Mouse (Mus musculus): ENCODE measurements around the gene Aqp2. TPM values are rescaled to one million over a fixed set of nuclear protein-coding genes. Genes with fewer than 3 reads are reported as not detected.

The Aqp2 gene
- polyA plus RNA-seq, 1 experiment from 2014 or later: not detected

DNA sequence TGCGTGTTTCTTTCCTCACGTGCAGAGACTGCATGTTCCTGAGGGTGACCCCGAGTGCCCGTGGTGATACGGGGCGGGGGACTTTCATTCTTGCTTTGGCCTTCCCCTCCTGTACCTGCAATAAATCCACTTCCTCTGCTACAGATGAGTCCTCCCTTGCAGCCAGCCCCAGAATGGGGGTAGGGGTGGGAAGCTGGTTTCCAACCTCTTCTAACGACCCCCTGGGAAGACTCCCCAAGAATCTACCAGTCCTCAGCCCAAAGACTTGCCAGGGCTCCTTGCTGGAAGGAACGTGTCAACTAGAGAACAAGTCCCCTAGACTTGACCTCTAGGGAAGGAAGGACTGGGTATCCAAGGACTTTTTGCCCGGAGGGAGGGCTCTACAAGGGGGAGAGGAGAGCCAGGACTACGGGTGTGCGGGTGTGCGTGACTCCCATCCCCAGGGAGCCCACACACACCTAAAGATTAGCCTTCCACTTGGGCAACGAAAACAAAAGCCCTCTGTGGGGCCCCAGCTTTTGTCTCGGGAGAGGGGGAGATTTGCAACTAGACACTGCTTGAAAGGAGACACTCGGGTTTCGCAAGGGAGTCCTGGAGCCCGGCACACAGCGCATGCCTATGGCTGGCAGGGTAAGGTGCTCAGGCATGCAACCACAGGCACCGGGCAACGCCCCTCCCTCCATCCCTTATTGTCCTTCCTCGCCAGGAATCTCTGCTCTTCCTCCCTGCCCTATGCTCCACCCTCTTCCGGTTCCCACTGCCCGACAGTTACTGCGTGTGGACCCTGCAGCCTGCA lies 5.8 kb downstream of the Aqp2 start:
- ATAC-seq (ENCODE audit: low FRiP score): peak; percentile 27; the same call in 1 of the 2 replicates
- H3K27ac ChIP-seq (ENCODE audit: low read depth, low read length): no peak overlapping the region

DNA sequence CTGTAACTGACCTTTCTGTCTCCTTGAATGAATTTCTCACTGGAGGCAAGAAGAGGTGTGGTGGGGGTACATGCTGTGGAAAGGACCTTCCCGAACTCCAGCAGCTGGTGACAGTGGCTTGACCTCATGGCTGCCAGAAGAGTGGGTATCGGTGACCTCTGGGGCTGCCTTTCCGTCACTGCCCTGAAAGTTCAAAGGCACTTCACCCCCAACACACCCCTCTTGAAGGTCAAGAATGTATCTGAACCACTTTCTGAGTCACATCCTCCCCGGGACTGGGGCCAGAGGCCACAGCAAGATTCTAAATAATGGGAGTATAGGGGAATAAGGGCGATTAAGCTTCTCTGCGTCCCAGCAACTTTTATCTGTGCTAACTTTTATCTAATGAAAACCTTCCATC lies 6.9 kb downstream of the Aqp2 start:
- Histone ChIP-seq H3K4me3 (ENCODE audit: low read depth, low read length) (no peak overlapping the region), H3K9me3 (ENCODE audit: control insufficient read depth, low read length) (no peaks in the 10 kb centered on the region), H3K27me3 (ENCODE audit: control insufficient read depth, insufficient read depth, low read length) (peaks cover 78% of the 10 kb centered on the region), H3K4me1 (replicated peaks; ENCODE audit: control insufficient read depth, insufficient read depth, low read length) (peaks cover 10% of the 10 kb centered on the region), H3K9ac (ENCODE audit: low read depth, low read length) (no peak overlapping the region), H3K27ac (ENCODE audit: low read depth, low read length) (no peak overlapping the region), H3K36me3 (ENCODE audit: control insufficient read depth, insufficient read depth, low read length) (no peaks in the 10 kb centered on the region), H3K4me2 (replicated peaks; ENCODE audit: low read depth, low read length) (no peak overlapping the region)
- DNase-seq (ENCODE audit: low spot score): no peak
- no peak for ATAC-seq (ENCODE audit: low FRiP score)
- WGBS: 61% methylated on average over 6 of the region's 6 CpGs

More for the DNA sequence above, 5.8 kb downstream of the Aqp2 start:
- Histone ChIP-seq H3K4me2 (replicated peaks; ENCODE audit: low read depth, low read length) (peak overlapping the region; percentile 55), H3K4me1 (replicated peaks; ENCODE audit: control insufficient read depth, insufficient read depth, low read length) (peaks cover 10% of the 10 kb centered on the region), H3K9ac (ENCODE audit: low read depth, low read length) (peak overlapping the region; percentile 28; the same call in 1 of the 2 replicates), H3K36me3 (ENCODE audit: control insufficient read depth, insufficient read depth, low read length) (no peaks in the 10 kb centered on the region), H3K4me3 (ENCODE audit: low read depth, low read length) (peak overlapping the region; percentile 14; the same call in 1 of the 2 replicates), H3K27me3 (ENCODE audit: control insufficient read depth, insufficient read depth, low read length) (peaks cover 67% of the 10 kb centered on the region), H3K9me3 (ENCODE audit: control insufficient read depth, low read length) (no peaks in the 10 kb centered on the region)
- DNase-seq (ENCODE audit: low spot score): peak; percentile 52
- 3% methylated on average over 24 of the region's 24 CpGs for WGBS

DNA sequence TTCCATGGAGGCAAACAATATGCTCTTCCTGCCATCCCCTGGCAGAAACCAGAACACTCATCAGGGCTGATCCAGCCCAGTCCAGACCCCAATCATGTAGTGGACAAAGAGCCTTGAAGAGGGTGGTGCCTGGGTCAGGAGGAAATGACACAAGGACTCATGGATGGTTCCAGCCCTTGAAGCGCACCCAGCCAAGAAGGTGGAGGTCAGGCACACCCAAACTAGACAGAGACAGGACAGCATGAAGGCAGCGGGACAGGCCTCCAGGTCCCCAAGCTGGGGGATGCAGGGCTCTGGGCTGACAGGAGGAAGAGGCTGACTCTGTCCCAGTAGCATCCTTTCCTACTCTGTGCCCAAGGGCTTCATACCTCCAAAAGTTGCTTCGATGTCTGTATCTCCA lies 7.7 kb downstream of the Aqp2 start:
- no peak overlapping the region for H3K4me3 ChIP-seq (ENCODE audit: low read depth, low read length)
- H3K9me3 ChIP-seq (ENCODE audit: control insufficient read depth, low read length): no peaks in the 10 kb centered on the region
- H3K27me3 ChIP-seq (ENCODE audit: control insufficient read depth, insufficient read depth, low read length): peaks cover 86% of the 10 kb centered on the region
- no peak for ATAC-seq (ENCODE audit: low FRiP score)
- H3K4me1 ChIP-seq (replicated peaks; ENCODE audit: control insufficient read depth, insufficient read depth, low read length): peaks cover 10% of the 10 kb centered on the region
- H3K36me3 ChIP-seq (ENCODE audit: control insufficient read depth, insufficient read depth, low read length): no peaks in the 10 kb centered on the region
- no peak overlapping the region for H3K9ac ChIP-seq (ENCODE audit: low read depth, low read length)
- no peak overlapping the region for H3K4me2 ChIP-seq (replicated peaks; ENCODE audit: low read depth, low read length)
- DNase-seq (ENCODE audit: low spot score): no peak
- H3K27ac ChIP-seq (ENCODE audit: low read depth, low read length): no peak overlapping the region
- 81% methylated on average over 3 of the region's 3 CpGs for WGBS

DNA sequence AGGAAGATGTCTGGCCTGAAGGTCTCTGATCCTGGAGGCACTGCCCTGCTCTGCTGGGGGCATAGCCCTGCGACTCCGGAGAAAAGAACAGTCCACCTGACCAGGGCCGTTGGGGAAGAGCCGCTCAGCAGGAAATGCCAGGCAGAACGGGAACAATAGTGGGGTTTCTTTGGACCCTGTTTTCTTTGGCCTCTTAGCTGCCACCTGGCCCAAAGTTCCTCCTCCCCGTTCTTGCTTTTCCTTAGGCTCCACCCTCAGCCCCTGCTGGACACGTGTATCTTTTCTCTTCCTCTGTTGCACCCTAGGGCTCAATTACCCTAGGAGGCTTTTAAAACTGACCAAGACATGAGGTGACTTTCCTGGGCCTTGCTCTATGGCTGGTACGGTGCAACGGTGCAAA lies 10.4 kb downstream of the Aqp2 start:
- Histone ChIP-seq H3K27me3 (ENCODE audit: control insufficient read depth, insufficient read depth, low read length) (peaks cover 82% of the 10 kb centered on the region), H3K4me1 (replicated peaks; ENCODE audit: control insufficient read depth, insufficient read depth, low read length) (peaks cover 6% of the 10 kb centered on the region)

DNA sequence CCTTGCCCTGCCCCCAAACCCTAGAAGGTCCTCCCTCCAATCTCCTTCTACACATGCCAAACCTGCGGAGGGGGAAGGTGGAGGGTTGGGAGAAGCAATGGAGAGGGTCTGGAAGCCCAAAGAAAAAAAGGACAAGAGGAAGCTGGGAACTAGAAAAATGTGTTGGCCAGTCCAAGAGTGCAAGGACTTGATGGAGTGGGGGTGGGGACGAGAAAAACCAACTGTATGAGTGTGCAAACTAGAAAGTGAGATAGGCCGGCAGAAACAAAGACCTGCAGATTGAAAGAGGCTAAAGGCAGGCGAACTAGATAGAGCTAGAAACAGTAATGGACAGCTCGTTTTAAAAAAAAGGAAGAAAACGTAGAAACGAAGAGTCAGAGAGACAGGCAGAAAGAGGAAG lies 10.8 kb downstream of the Aqp2 start:
- H3K36me3 ChIP-seq (ENCODE audit: control insufficient read depth, insufficient read depth, low read length): no peaks in the 10 kb centered on the region
- no peak overlapping the region for H3K9ac ChIP-seq (ENCODE audit: low read depth, low read length)
- DNase-seq (ENCODE audit: low spot score): no peak
- H3K4me3 ChIP-seq (ENCODE audit: low read depth, low read length): no peak overlapping the region
- no peaks in the 10 kb centered on the region for H3K9me3 ChIP-seq (ENCODE audit: control insufficient read depth, low read length)
- no peak for ATAC-seq (ENCODE audit: low FRiP score)
- H3K27ac ChIP-seq (ENCODE audit: low read depth, low read length): no peak overlapping the region
- WGBS: 18% methylated on average over 7 of the region's 7 CpGs
- H3K27me3 ChIP-seq (ENCODE audit: control insufficient read depth, insufficient read depth, low read length): peaks cover 80% of the 10 kb centered on the region
- H3K4me1 ChIP-seq (replicated peaks; ENCODE audit: control insufficient read depth, insufficient read depth, low read length): peaks cover 4% of the 10 kb centered on the region
- H3K4me2 ChIP-seq (replicated peaks; ENCODE audit: low read depth, low read length): no peak overlapping the region

More for the DNA sequence above, 10.4 kb downstream of the Aqp2 start:
- H3K4me3 ChIP-seq (ENCODE audit: low read depth, low read length): no peak overlapping the region
- no peak overlapping the region for H3K4me2 ChIP-seq (replicated peaks; ENCODE audit: low read depth, low read length)
- 2% methylated on average over 9 of the region's 9 CpGs for WGBS
- DNase-seq (ENCODE audit: low spot score) (no peak), ATAC-seq (ENCODE audit: low FRiP score) (no peak)
- H3K9ac ChIP-seq (ENCODE audit: low read depth, low read length): no peak overlapping the region
- H3K36me3 ChIP-seq (ENCODE audit: control insufficient read depth, insufficient read depth, low read length): no peaks in the 10 kb centered on the region
- H3K9me3 ChIP-seq (ENCODE audit: control insufficient read depth, low read length): no peaks in the 10 kb centered on the region
- no peak overlapping the region for H3K27ac ChIP-seq (ENCODE audit: low read depth, low read length)

DNA sequence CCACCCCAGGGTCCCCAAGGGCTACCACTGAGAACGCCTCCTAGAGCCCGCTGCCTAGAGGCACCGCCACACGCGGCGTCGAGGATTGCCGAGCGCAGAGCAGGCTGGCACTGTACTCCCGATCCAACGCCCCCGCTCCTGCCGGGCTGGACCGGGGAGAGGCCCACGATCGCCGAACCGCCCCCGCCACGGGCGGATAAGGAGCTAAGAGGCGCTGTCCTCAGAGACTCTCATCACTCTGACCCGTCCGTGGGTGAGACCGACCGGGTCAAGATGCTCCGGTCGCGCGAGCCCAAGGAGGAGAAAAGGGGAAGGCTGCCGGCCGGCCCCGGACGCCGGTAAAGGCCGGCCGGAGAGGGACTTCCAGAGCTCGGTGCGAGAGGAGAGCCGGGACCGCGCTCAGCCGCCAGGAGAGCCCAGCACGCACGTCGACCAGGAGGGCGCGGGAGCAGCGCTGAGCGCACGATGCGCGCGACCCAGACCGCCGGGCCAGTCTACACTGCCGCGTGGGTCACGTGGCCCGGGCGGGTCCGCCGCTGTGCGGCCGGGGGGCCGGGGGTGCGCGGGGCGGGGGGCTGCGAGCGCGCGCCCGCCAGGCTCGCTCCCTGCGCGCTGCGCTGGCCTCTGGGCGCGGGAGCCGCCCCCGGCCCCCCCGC lies 11.7 kb downstream of the Aqp2 start, which contains the start of gene Aqp5:
Gene Aqp5 (plus strand): TSS at position 354 of the 656 bp plus-strand sequence.
- WGBS: 2% methylated on average over 41 of the region's 83 CpGs
- H3K4me1 ChIP-seq (replicated peaks; ENCODE audit: control insufficient read depth, insufficient read depth, low read length): no peaks in the 10 kb centered on the region; the same call in none of the 2 replicates
- peak within 1 kb of the TSS; percentile 29 for H3K4me3 ChIP-seq (ENCODE audit: low read depth, low read length)
- DNase-seq (ENCODE audit: low spot score) (peak; percentile 55), ATAC-seq (ENCODE audit: low FRiP score) (peak; percentile 74)
- no peak within 1 kb of the TSS for H3K27ac ChIP-seq (ENCODE audit: low read depth, low read length)
- peaks cover 78% of the 10 kb centered on the region for H3K27me3 ChIP-seq (ENCODE audit: control insufficient read depth, insufficient read depth, low read length)
- peak within 1 kb of the TSS; percentile 31; the same call in 1 of the 2 replicates for H3K9ac ChIP-seq (ENCODE audit: low read depth, low read length)
- H3K9me3 ChIP-seq (ENCODE audit: control insufficient read depth, low read length): no peaks in the 10 kb centered on the region
- H3K4me2 ChIP-seq (replicated peaks; ENCODE audit: low read depth, low read length): peak within 1 kb of the TSS; percentile 44
- no peaks in the 10 kb centered on the region for H3K36me3 ChIP-seq (ENCODE audit: control insufficient read depth, insufficient read depth, low read length)

DNA sequence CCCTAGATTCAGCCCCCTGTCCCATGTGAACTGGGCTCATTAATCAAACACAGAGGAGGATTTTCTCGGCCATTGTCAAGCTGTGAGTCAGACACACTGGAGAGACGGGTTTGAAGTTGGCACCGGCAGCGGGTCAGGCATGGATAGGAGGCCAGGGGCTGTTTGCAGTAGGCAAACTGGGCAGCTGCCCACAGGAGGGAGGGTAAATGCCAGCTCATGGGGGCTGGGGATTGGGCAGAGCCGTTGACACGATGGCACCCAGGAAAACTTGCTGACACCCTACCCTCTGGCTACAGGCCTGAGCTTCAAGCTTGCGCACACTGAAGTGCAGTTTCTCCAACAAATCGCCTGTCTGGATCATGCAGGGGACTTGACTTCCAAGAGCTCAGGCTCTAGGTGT lies 13.3 kb downstream of the Aqp2 start:
- H3K27ac ChIP-seq (ENCODE audit: low read depth, low read length): no peak overlapping the region
- ATAC-seq (ENCODE audit: low FRiP score): no peak
- peaks cover 65% of the 10 kb centered on the region for H3K27me3 ChIP-seq (ENCODE audit: control insufficient read depth, insufficient read depth, low read length)
- 70% methylated on average over 8 of the region's 8 CpGs for WGBS
- no peaks in the 10 kb centered on the region; the same call in none of the 2 replicates for H3K4me1 ChIP-seq (replicated peaks; ENCODE audit: control insufficient read depth, insufficient read depth, low read length)
- no peak overlapping the region for H3K4me2 ChIP-seq (replicated peaks; ENCODE audit: low read depth, low read length)
- no peak for DNase-seq (ENCODE audit: low spot score)
- H3K9ac ChIP-seq (ENCODE audit: low read depth, low read length): no peak overlapping the region
- H3K36me3 ChIP-seq (ENCODE audit: control insufficient read depth, insufficient read depth, low read length): no peaks in the 10 kb centered on the region
- no peaks in the 10 kb centered on the region for H3K9me3 ChIP-seq (ENCODE audit: control insufficient read depth, low read length)
- H3K4me3 ChIP-seq (ENCODE audit: low read depth, low read length): no peak overlapping the region

DNA sequence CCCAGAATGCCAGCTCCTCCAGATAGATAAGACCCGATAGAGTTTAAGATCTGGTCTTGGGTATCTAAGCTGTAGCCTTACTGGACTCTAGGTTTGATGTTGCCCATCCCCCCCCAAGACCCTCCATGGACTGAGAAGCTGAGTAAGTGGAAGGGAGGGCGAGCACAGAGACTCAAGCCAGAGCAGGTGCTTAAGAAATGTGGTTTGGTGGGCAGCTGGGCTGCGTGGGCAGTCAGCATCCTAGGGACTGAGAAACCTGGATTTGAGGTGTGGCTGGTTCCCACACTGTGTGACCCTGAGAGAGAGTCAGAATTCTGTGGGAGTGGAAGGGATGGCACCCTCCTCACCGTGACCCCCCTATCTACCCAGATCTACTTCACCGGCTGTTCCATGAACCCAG lies 14.0 kb downstream of the Aqp2 start:
- Histone ChIP-seq H3K9ac (ENCODE audit: low read depth, low read length) (no peak overlapping the region), H3K27ac (ENCODE audit: low read depth, low read length) (no peak overlapping the region), H3K9me3 (ENCODE audit: control insufficient read depth, low read length) (no peaks in the 10 kb centered on the region), H3K4me3 (ENCODE audit: low read depth, low read length) (no peak overlapping the region), H3K36me3 (ENCODE audit: control insufficient read depth, insufficient read depth, low read length) (no peaks in the 10 kb centered on the region), H3K27me3 (ENCODE audit: control insufficient read depth, insufficient read depth, low read length) (peaks cover 65% of the 10 kb centered on the region), H3K4me1 (replicated peaks; ENCODE audit: control insufficient read depth, insufficient read depth, low read length) (peaks cover 2% of the 10 kb centered on the region), H3K4me2 (replicated peaks; ENCODE audit: low read depth, low read length) (no peak overlapping the region)
- WGBS: 86% methylated on average over 5 of the region's 5 CpGs
- ATAC-seq (ENCODE audit: low FRiP score) (no peak), DNase-seq (ENCODE audit: low spot score) (no peak)
